Mouse (Mus musculus) midbrain, embryonic 11.5 days (tissue): ENCODE measurements around the gene Nme2. TPM values are rescaled to one million over a fixed set of nuclear protein-coding genes. Genes with fewer than 3 reads are reported as not detected.
A peak's percentile ranks its signal among the peaks of the same experiment; 100 is the strongest.
"Not testable (repeated sequence)": the region's sequence is repeated elsewhere in the genome, so short reads cannot be mapped to it uniquely, and the experiment has no call there.

Experiments used
- ATAC-seq: fragments of 200-750 bp; cut with Nextera tagmentation; 2 replicates; pipeline ENCODE4 v1.8.0; 2017; ENCODE audit warnings: moderate TSS enrichment, moderate library complexity; ENCODE audit not compliant: low FRiP score
- DNase-seq: peaks from one replicate; pipeline ENCODE4 v3.0.0; 2015; ENCODE audit warnings: low spot score; ENCODE audit errors: missing footprints
- H3K27ac ChIP-seq: fragments of 300-500 bp; sonication (generic); 2 replicates; pipeline ENCODE4 v1.5.1; 2014; ENCODE audit warnings: low read depth, low read length
- H3K27me3 ChIP-seq: fragments of 300-500 bp; sonication (generic); 2 replicates; pipeline ENCODE4 v1.6.1; 2014; ENCODE audit warnings: mild to moderate bottlenecking, low read length, moderate library complexity, mixed read lengths; ENCODE audit not compliant: control insufficient read depth, insufficient read depth
- H3K36me3 ChIP-seq: fragments of 300-500 bp; sonication (generic); 2 replicates; pipeline ENCODE4 v1.6.1; 2014; ENCODE audit warnings: mild to moderate bottlenecking, low read length, moderate library complexity, mixed read lengths; ENCODE audit not compliant: control insufficient read depth, insufficient read depth
- H3K4me1 ChIP-seq: fragments of 300-500 bp; sonication (generic); 2 replicates; pipeline ENCODE4 v1.6.1; 2014; ENCODE audit warnings: low read length; ENCODE audit not compliant: control insufficient read depth, insufficient read depth
- H3K4me2 ChIP-seq: fragments of 300-500 bp; sonication (generic); 2 replicates; pipeline ENCODE4 v1.6.1; 2014; ENCODE audit warnings: mild to moderate bottlenecking, moderate library complexity
- H3K4me3 ChIP-seq: fragments of 300-500 bp; sonication (generic); 2 replicates; pipeline ENCODE4 v1.5.1; 2014; ENCODE audit warnings: low read depth, low read length
- H3K9ac ChIP-seq: fragments of 300-500 bp; sonication (generic); 2 replicates; pipeline ENCODE4 v1.6.1; 2014; ENCODE audit warnings: low read length
- H3K9me3 ChIP-seq: fragments of 300-500 bp; sonication (generic); 2 replicates; pipeline ENCODE4 v1.6.1; 2016; ENCODE audit warnings: low read length; ENCODE audit not compliant: control insufficient read depth
- WGBS: fragments of 180-500 bp; shearing (Covaris S2); extraction: QIAGEN DNeasy Blood & Tissue Kit; methylation state at CpG from one replicate; pipeline ENCODE4 v1.1.7; 2014; 5-methylcytosine and 5-hydroxymethylcytosine counted together
- polyA plus RNA-seq: library from polyadenylated mRNA; unstranded; fragments of >200 nt; fragmentation: Nextera tagmentation; extraction: Ambion mirVana; gene quantifications from 2 replicates; pipeline ENCODE4 v1.2.1, GENCODE M21; 2014

Nme2 gene
- polyA plus RNA-seq, 1 experiment from 2014 or later, result 144 TPM

DNA sequence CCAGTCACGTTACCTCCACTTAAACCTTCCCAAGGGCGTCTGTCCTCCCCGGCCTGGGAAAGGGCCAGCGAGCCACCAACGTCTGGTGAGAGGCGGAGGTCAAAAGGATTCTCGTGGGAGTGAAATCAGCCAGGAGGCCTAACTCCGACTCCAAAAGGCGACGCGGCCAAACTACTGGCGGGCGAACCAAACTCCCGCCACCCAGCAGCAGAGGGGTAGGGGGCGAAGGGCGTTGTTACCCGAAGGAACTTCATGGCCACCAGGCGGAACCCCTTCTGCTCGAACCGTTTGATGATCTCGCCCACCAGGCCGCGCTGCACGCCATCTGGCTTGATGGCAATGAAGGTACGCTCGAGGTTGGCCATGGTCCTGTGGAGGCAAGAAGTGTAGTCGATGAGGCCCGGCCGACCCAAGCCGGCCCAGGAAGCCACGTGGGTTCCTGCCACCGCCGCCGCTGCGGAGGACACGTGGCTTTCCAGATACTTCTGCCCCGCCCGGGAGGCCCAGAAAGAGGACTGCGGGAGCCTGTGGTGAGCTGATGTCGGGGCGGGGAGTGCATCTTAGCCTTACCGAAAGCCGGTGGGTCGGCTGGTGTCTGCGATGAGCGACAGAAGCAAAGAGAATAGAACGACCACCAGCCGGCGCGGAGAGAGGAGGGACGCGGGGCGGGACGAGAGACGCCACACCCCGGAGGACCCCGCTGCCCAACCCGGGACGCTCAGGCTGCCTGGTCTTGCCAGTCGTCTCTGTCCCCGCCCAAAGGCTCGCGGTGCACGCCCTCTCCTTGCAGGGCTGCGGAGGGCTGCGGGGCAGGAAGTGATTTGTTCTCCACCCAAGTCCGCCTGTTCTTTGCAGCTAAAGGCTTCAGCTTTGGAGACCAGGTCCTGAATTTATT is 556 bp downstream of the Nme2 start:
- H3K4me2 ChIP-seq, result peak overlapping the region; percentile 91
- H3K9ac ChIP-seq, result peak overlapping the region; percentile 78
- DNase-seq (peak; percentile 98), ATAC-seq (peak; percentile 98)
- under 1% methylated on average over 66 of the region's 67 CpGs for WGBS
- peaks cover 13% of the 10 kb centered on the region for H3K4me1 ChIP-seq
- peak overlapping the region; percentile 64 for H3K4me3 ChIP-seq
- H3K9me3 ChIP-seq, result no peaks in the 10 kb centered on the region
- no peaks in the 10 kb centered on the region for H3K27me3 ChIP-seq
- peak overlapping the region; percentile 87 for H3K27ac ChIP-seq
- H3K36me3 ChIP-seq, result peaks cover 18% of the 10 kb centered on the region; the same call in 1 of the 2 replicates

GRCm38 (mm10) chr11:93954738-93955255 is 1.3 kb downstream of the Nme2 start:
- peak overlapping the region; percentile 78 for H3K9ac ChIP-seq
- peaks cover 20% of the 10 kb centered on the region; the same call in 1 of the 2 replicates for H3K36me3 ChIP-seq
- 0 out of 2 replicates have a peak overlapping the region, but pooled peaks have one; percentile 87 for H3K27ac ChIP-seq
- H3K4me2 ChIP-seq, result peak overlapping the region; percentile 91
- ATAC-seq, result peak; percentile 20; the same call in 1 of the 2 replicates
- H3K4me3 ChIP-seq, result peak overlapping the region; percentile 64
- WGBS, result 43% methylated on average over 13 of the region's 13 CpGs
- H3K4me1 ChIP-seq, result peaks cover 13% of the 10 kb centered on the region
- no peaks in the 10 kb centered on the region for H3K9me3 ChIP-seq
- no peak for DNase-seq
- no peaks in the 10 kb centered on the region for H3K27me3 ChIP-seq

DNA sequence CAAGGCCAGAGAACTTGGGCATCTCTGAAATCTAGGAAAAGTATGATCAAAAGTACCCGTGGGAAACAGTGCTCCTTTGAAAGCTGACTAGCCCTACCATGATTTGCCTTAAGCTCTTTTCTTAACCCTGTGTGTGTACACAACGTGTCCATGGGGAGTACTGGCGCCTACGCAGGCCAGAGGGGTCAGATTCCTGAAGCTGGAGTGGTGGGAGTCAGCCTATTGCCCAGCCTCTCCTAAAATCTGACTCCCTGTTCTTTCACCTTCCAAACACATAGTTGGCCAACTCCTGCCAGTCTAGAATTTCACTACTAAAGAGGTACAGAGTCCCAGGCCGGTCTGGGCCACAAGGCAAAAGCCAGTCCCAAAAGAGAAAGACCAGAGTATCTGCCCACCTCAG is 3.7 kb downstream of the Nme2 start:
- no peak overlapping the region for H3K9ac ChIP-seq
- no peaks in the 10 kb centered on the region for H3K9me3 ChIP-seq
- DNase-seq (no peak), ATAC-seq (no peak)
- peaks cover 11% of the 10 kb centered on the region; the same call in 1 of the 2 replicates for H3K36me3 ChIP-seq
- no peak overlapping the region for H3K27ac ChIP-seq
- H3K4me3 ChIP-seq, result no peak overlapping the region
- WGBS, result 69% methylated on average over 5 of the region's 5 CpGs
- peaks cover 13% of the 10 kb centered on the region for H3K4me1 ChIP-seq
- no peak overlapping the region for H3K4me2 ChIP-seq
- no peaks in the 10 kb centered on the region for H3K27me3 ChIP-seq

GRCm38 (mm10) chr11:93950045-93950444 is 6.0 kb downstream of the Nme2 start:
- no peak overlapping the region for H3K9ac ChIP-seq
- H3K9me3 ChIP-seq, result no peaks in the 10 kb centered on the region
- WGBS, result 91% methylated on average over 1 of the region's 1 CpGs
- H3K4me1 ChIP-seq, result peaks cover 5% of the 10 kb centered on the region; the same call in 1 of the 2 replicates
- ATAC-seq, result no peak
- H3K27ac ChIP-seq, result no peak overlapping the region
- H3K4me2 ChIP-seq, result no peak overlapping the region
- no peaks in the 10 kb centered on the region for H3K27me3 ChIP-seq
- no peak for DNase-seq
- H3K4me3 ChIP-seq, result no peak overlapping the region
- peaks cover 11% of the 10 kb centered on the region; the same call in 1 of the 2 replicates for H3K36me3 ChIP-seq

GRCm38 (mm10) chr11:93948887-93949567 is 7.0 kb downstream of the Nme2 start:
- Histone ChIP-seq H3K9me3 (no peaks in the 10 kb centered on the region), H3K27ac (no peak overlapping the region), H3K4me3 (no peak overlapping the region), H3K4me2 (no peak overlapping the region), H3K9ac (no peak overlapping the region), H3K36me3 (peaks cover 11% of the 10 kb centered on the region; the same call in 1 of the 2 replicates), H3K27me3 (no peaks in the 10 kb centered on the region), H3K4me1 (no peaks in the 10 kb centered on the region)
- 94% methylated on average over 9 of the region's 9 CpGs for WGBS
- no peak for ATAC-seq
- DNase-seq, result no peak

GRCm38 (mm10) chr11:93944986-93945385 is 11.1 kb downstream of the Nme2 start:
- no peak overlapping the region for H3K9ac ChIP-seq
- no peaks in the 10 kb centered on the region for H3K9me3 ChIP-seq
- H3K27me3 ChIP-seq, result no peaks in the 10 kb centered on the region
- 75% methylated on average over 3 of the region's 3 CpGs for WGBS
- no peak overlapping the region for H3K4me3 ChIP-seq
- DNase-seq, result no peak
- H3K4me1 ChIP-seq, result no peaks in the 10 kb centered on the region
- H3K27ac ChIP-seq, result no peak overlapping the region
- no peak overlapping the region for H3K4me2 ChIP-seq
- ATAC-seq, result no peak
- H3K36me3 ChIP-seq, result peaks cover 3% of the 10 kb centered on the region; the same call in 1 of the 2 replicates

- Histone ChIP-seq H3K4me2 (no peak overlapping the region), H3K4me3 (no peak overlapping the region), H3K9me3 (no peaks in the 10 kb centered on the region), H3K27me3 (no peaks in the 10 kb centered on the region), H3K36me3 (peaks cover 4% of the 10 kb centered on the region; the same call in 1 of the 2 replicates), H3K27ac (no peak overlapping the region), H3K9ac (no peak overlapping the region), H3K4me1 (no peaks in the 10 kb centered on the region)
- DNase-seq, result no peak
- 91% methylated on average over 2 of the region's 2 CpGs for WGBS
- no peak for ATAC-seq
Measured at GRCm38 (mm10) chr11:93940906-93941305, 15.2 kb downstream of the Nme2 start.

DNA sequence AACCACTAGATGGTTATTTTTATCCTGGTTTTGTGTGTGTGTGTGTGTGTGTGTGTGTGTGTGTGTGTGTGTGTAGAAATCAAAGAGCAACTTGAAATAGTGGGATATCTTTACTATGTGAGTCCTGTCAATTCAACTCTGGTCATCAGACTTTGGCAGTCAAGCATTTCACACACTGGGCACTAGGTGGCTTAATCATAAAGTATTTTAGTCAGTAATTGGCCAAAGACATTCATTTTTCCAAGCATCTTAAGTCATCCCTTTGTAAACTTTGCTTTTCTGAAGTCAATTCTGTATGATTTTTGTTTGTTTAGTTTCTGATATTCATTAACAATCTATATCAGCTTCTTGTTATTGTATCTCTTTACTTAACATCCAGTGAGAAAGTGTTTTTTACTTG is 27.0 kb downstream of the Nme2 start:
- DNase-seq, result no peak
- Histone ChIP-seq H3K27ac (no peak overlapping the region), H3K4me1 (no peaks in the 10 kb centered on the region), H3K9ac (no peak overlapping the region), H3K27me3 (no peaks in the 10 kb centered on the region), H3K4me3 (no peak overlapping the region), H3K4me2 (no peak overlapping the region), H3K9me3 (no peaks in the 10 kb centered on the region), H3K36me3 (peaks cover 16% of the 10 kb centered on the region; the same call in 1 of the 2 replicates)
- ATAC-seq, result no peak

- not testable (repeated sequence) for H3K4me2 ChIP-seq, H3K27me3 ChIP-seq, ATAC-seq, H3K4me1 ChIP-seq, H3K4me3 ChIP-seq, H3K9me3 ChIP-seq, H3K27ac ChIP-seq, H3K9ac ChIP-seq
- H3K36me3 ChIP-seq, result peaks cover 16% of the 10 kb centered on the region
- WGBS, result 96% methylated on average over 2 of the region's 2 CpGs
- DNase-seq, result peak; percentile 75
Measured at GRCm38 (mm10) chr11:93915019-93915418, 41.0 kb downstream of the Nme2 start.
